Mouse (Mus musculus): ENCODE data around the gene Zfp846. TPM values are rescaled to one million over a fixed set of nuclear protein-coding genes. Genes with fewer than 3 reads are reported as not detected.
"Not testable (repeated sequence)": the region's sequence is repeated elsewhere in the genome, so short reads cannot be mapped to it uniquely, and the experiment has no call there.

Gene Zfp846
- total and polyA plus RNA-seq, 2 experiments, result 1.5 to 2.7 TPM

DNA sequence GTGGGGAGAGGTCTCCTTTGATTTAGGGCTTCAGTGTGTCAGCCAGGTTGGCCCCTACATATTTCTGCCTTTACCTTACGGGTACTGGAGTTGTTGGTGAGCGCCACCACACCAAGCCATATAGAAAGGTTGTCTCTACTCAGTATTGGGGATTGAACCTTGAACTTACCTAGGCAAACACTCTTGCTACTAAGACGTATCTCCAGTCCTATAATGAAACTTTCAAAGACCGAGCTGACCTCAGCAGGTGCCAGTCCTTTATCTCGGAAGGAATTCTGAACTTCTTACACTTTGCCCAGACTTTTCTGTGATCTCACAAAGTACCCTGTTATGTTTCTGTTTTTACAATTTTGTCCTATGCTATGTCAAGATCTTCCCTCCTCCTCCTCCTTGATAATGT is 30.9 kb downstream of the Zfp846 start:
- Histone ChIP-seq H3K4me3 (ENCODE audit: insufficient read depth, low read depth, low read length) (no peak overlapping the region), H3K79me2 (ENCODE audit: control insufficient read depth, insufficient read depth, low read length) (no peaks in the 10 kb centered on the region), H3K36me3 (ENCODE audit: control insufficient read depth, insufficient read depth, low read length) (no peaks in the 10 kb centered on the region), H3K4me1 (ENCODE audit: control insufficient read depth, insufficient read depth, low read length) (no peaks in the 10 kb centered on the region), H3K27ac (replicated peaks; ENCODE audit: insufficient read depth, low read depth, low read length) (no peak overlapping the region), H3K9ac (ENCODE audit: low read depth, low read length) (no peak overlapping the region), H3K27me3 (ENCODE audit: control insufficient read depth, insufficient read depth, low read length) (no peaks in the 10 kb centered on the region)
- DNase-seq (ENCODE audit: extremely low read depth, low read depth, low spot score), result no peak
- TF ChIP-seq CTCF (IDR thresholded peaks at IDR 0.05; ENCODE audit: low read depth, low read length) (no peak), POLR2A (IDR thresholded peaks at IDR 0.05; ENCODE audit: extremely low read depth, insufficient read depth, low read length) (no peak)
- WGBS, result 85% methylated on average over 5 of the region's 5 CpGs

DNA sequence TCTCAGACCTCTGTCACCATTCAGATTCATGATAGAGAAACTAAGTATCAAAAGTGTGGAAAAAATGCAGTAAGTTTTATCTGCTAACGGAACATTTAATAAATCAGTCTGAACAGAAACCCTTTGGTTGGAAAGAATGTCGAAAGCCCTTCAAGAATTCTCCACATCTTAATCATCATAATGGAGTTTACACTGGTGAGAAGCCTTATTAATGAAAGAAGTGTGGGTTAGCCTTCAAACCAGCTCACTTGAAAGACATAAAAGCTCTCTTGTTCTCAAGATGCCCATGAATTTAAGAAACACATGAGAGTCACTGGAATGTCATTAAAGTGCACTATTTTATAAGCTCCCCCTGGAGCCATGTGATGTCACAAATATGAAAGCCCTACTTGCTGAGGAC is 35.6 kb downstream of the Zfp846 start:
- Histone ChIP-seq H3K4me1 (ENCODE audit: control insufficient read depth, insufficient read depth, low read length) (no peaks in the 10 kb centered on the region), H3K79me2 (ENCODE audit: control insufficient read depth, insufficient read depth, low read length) (no peaks in the 10 kb centered on the region), H3K27ac (replicated peaks; ENCODE audit: insufficient read depth, low read depth, low read length) (no peak overlapping the region), H3K9ac (ENCODE audit: low read depth, low read length) (no peak overlapping the region), H3K4me3 (ENCODE audit: insufficient read depth, low read depth, low read length) (no peak overlapping the region), H3K27me3 (ENCODE audit: control insufficient read depth, insufficient read depth, low read length) (no peaks in the 10 kb centered on the region), H3K36me3 (ENCODE audit: control insufficient read depth, insufficient read depth, low read length) (no peaks in the 10 kb centered on the region)
- WGBS, result 96% methylated on average over 2 of the region's 2 CpGs
- no peak for TF ChIP-seq CTCF (IDR thresholded peaks at IDR 0.05; ENCODE audit: low read depth, low read length)
- TF ChIP-seq POLR2A (IDR thresholded peaks at IDR 0.05; ENCODE audit: extremely low read depth, insufficient read depth, low read length), result no peak
- DNase-seq (ENCODE audit: extremely low read depth, low read depth, low spot score), result no peak

DNA sequence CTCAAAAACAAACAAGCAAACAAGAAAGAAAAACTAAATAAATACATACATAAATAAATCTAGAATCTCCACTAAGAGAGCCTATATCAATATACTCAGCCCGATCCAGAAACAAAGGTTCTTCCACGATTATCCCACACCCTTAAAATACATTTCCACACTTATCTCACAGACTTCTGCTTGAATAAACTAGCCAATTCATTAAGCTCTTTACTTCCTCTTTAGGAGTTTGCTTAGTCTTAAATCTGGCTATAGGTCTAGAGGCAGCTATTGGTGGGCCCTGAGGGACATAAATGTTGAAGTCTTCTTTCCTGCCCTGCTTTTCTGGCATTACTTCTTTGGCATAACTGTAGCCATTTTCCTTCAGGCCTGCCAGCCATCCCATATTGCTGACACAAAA is 50.2 kb downstream of the Zfp846 start:
- Histone ChIP-seq H3K27me3 (ENCODE audit: control insufficient read depth, insufficient read depth, low read length) (no peaks in the 10 kb centered on the region), H3K9ac (ENCODE audit: low read depth, low read length) (no peak overlapping the region), H3K36me3 (ENCODE audit: control insufficient read depth, insufficient read depth, low read length) (no peaks in the 10 kb centered on the region), H3K4me3 (ENCODE audit: insufficient read depth, low read depth, low read length) (no peak overlapping the region), H3K27ac (replicated peaks; ENCODE audit: insufficient read depth, low read depth, low read length) (no peak overlapping the region), H3K79me2 (ENCODE audit: control insufficient read depth, insufficient read depth, low read length) (no peaks in the 10 kb centered on the region), H3K4me1 (ENCODE audit: control insufficient read depth, insufficient read depth, low read length) (no peaks in the 10 kb centered on the region)
- no peak for DNase-seq (ENCODE audit: extremely low read depth, low read depth, low spot score)
- WGBS, result 80% methylated on average over 2 of the region's 2 CpGs
- TF ChIP-seq POLR2A (IDR thresholded peaks at IDR 0.05; ENCODE audit: extremely low read depth, insufficient read depth, low read length) (no peak), CTCF (IDR thresholded peaks at IDR 0.05; ENCODE audit: low read depth, low read length) (no peak)

DNA sequence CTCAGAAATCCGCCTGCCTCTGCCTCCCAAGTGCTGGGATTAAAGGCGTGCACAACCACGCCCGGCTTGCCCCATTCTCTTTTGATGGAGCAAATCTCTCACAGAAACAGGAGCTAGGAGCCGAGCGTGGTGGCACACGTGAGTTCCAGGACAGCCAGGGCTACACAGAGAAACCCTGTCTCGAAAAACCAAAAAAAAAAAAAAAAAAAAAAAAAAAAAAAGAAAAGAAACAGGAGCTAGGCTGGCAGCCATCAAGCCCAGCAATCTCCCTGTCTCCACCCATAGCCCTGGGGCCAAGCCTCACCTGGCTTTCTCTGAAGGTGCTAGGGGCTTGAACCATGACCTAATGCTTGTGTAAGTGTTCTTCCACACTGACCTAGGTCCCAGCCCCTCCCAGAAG is 54.6 kb downstream of the Zfp846 start:
- H3K27ac ChIP-seq (replicated peaks; ENCODE audit: insufficient read depth, low read depth, low read length); H3K79me2 ChIP-seq (ENCODE audit: control insufficient read depth, insufficient read depth, low read length); H3K4me1 ChIP-seq (ENCODE audit: control insufficient read depth, insufficient read depth, low read length); H3K27me3 ChIP-seq (ENCODE audit: control insufficient read depth, insufficient read depth, low read length); H3K4me3 ChIP-seq (ENCODE audit: insufficient read depth, low read depth, low read length); DNase-seq (ENCODE audit: extremely low read depth, low read depth, low spot score); H3K36me3 ChIP-seq (ENCODE audit: control insufficient read depth, insufficient read depth, low read length); H3K9ac ChIP-seq (ENCODE audit: low read depth, low read length): not testable (repeated sequence)
- WGBS, result 94% methylated on average over 8 of the region's 8 CpGs

DNA sequence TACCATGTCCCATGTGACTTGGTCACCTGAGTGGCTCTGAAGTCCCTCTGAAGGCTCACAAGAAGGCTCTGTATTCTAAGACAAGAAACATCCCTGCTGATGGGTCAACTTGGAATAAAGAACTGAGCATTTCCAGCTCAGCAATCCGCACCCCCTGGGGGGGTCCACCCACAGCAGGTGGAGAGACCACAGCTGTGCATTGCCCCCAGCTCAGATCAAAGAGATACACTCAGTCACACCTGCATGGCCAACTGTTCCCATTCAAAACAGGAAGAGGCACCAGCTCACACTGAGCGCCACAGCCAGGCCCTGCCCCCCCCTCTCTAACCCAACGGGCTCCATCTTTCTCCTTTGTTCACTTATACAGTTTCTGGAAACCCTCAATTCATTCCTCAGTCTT is 55.2 kb downstream of the Zfp846 start:
- no peak overlapping the region for H3K9ac ChIP-seq (ENCODE audit: low read depth, low read length)
- no peaks in the 10 kb centered on the region for H3K27me3 ChIP-seq (ENCODE audit: control insufficient read depth, insufficient read depth, low read length)
- 84% methylated on average over 3 of the region's 3 CpGs for WGBS
- DNase-seq (ENCODE audit: extremely low read depth, low read depth, low spot score), result no peak
- no peak overlapping the region for H3K27ac ChIP-seq (replicated peaks; ENCODE audit: insufficient read depth, low read depth, low read length)
- no peak for TF ChIP-seq POLR2A (IDR thresholded peaks at IDR 0.05; ENCODE audit: extremely low read depth, insufficient read depth, low read length)
- TF ChIP-seq CTCF (IDR thresholded peaks at IDR 0.05; ENCODE audit: low read depth, low read length), result no peak
- no peaks in the 10 kb centered on the region for H3K4me1 ChIP-seq (ENCODE audit: control insufficient read depth, insufficient read depth, low read length)
- H3K4me3 ChIP-seq (ENCODE audit: insufficient read depth, low read depth, low read length), result no peak overlapping the region
- H3K36me3 ChIP-seq (ENCODE audit: control insufficient read depth, insufficient read depth, low read length), result peaks cover 4% of the 10 kb centered on the region; the same call in 1 of the 2 replicates
- no peaks in the 10 kb centered on the region for H3K79me2 ChIP-seq (ENCODE audit: control insufficient read depth, insufficient read depth, low read length)

DNA sequence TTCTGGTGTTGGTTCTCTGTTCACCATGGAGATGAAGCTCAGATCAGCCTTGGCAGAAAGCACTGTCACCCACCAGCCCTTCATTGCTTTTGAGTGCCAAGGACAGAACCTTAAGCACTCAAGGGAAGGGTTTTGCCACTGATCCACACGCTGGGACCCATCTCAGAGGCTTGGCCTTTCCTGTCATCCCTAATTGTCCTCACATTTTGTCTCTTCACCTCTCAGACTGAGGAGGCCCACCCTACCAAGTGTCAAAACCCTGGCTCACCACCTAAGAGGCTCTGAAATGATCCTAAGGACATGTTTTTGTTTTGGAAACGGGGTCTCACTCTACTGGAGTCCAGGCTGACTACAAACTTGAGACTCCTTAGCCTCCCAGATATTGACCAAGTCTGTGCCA is 55.7 kb downstream of the Zfp846 start:
- Histone ChIP-seq H3K4me1 (ENCODE audit: control insufficient read depth, insufficient read depth, low read length) (peaks cover 3% of the 10 kb centered on the region), H3K79me2 (ENCODE audit: control insufficient read depth, insufficient read depth, low read length) (peaks cover under 1% of the 10 kb centered on the region), H3K27me3 (ENCODE audit: control insufficient read depth, insufficient read depth, low read length) (no peaks in the 10 kb centered on the region), H3K27ac (replicated peaks; ENCODE audit: insufficient read depth, low read depth, low read length) (no peak overlapping the region), H3K36me3 (ENCODE audit: control insufficient read depth, insufficient read depth, low read length) (peaks cover 4% of the 10 kb centered on the region; the same call in 1 of the 2 replicates), H3K9ac (ENCODE audit: low read depth, low read length) (no peak overlapping the region), H3K4me3 (ENCODE audit: insufficient read depth, low read depth, low read length) (no peak overlapping the region)
- no peak for DNase-seq (ENCODE audit: extremely low read depth, low read depth, low spot score)
- no peak for TF ChIP-seq CTCF (IDR thresholded peaks at IDR 0.05; ENCODE audit: low read depth, low read length)
- no peak for TF ChIP-seq POLR2A (IDR thresholded peaks at IDR 0.05; ENCODE audit: extremely low read depth, insufficient read depth, low read length)
- 83% methylated on average over 2 of the region's 2 CpGs for WGBS
